Mouse (Mus musculus) embryonic facial prominence, embryonic 14.5 days (tissue): ENCODE data around the gene Baz2b. TPM values are rescaled to one million over a fixed set of nuclear protein-coding genes. Genes with fewer than 3 reads are reported as not detected.

Experiments used
- ATAC-seq: fragments of 200-750 bp; cut with Nextera tagmentation; 2 replicates; pipeline ENCODE4 v1.8.0; 2017; ENCODE audit warnings: low read depth, moderate number of reproducible peaks, moderate TSS enrichment
- DNase-seq: peaks from one replicate; pipeline ENCODE4 v3.0.0-alpha.2; 2015; ENCODE audit warnings: low spot score
- H3K27ac ChIP-seq: fragments of 300-500 bp; sonication (generic); replicated peaks from 2 replicates; pipeline ENCODE4 v1.5.1; 2014; ENCODE audit warnings: low read depth, mild to moderate bottlenecking, low read length, moderate library complexity
- H3K27me3 ChIP-seq: fragments of 300-500 bp; sonication (generic); replicated peaks from 2 replicates; pipeline ENCODE4 v1.6.1; 2014; ENCODE audit warnings: low read length; ENCODE audit not compliant: control insufficient read depth, insufficient read depth
- H3K36me3 ChIP-seq: fragments of 300-500 bp; sonication (generic); 2 replicates; pipeline ENCODE4 v1.6.1; 2014; ENCODE audit warnings: low read length, mixed read lengths; ENCODE audit not compliant: control insufficient read depth, insufficient read depth
- H3K4me1 ChIP-seq: fragments of 300-500 bp; sonication (generic); 2 replicates; pipeline ENCODE4 v1.6.1; 2014; ENCODE audit warnings: antibody characterized with exemption, low read length; ENCODE audit not compliant: control insufficient read depth, insufficient read depth
- H3K4me2 ChIP-seq: fragments of 300-500 bp; sonication (generic); 2 replicates; pipeline ENCODE4 v1.6.1; 2014; ENCODE audit warnings: low read depth, mild to moderate bottlenecking, low read length, moderate library complexity, mixed read lengths
- H3K4me3 ChIP-seq: fragments of 300-500 bp; sonication (generic); 2 replicates; pipeline ENCODE4 v1.5.1; 2014; ENCODE audit warnings: low read depth, mild to moderate bottlenecking, low read length
- H3K9ac ChIP-seq: fragments of 300-500 bp; sonication (generic); 2 replicates; pipeline ENCODE4 v1.6.1; 2014; ENCODE audit warnings: low read depth, mild to moderate bottlenecking, low read length, moderate library complexity, mixed read lengths
- H3K9me3 ChIP-seq: fragments of 300-500 bp; sonication (generic); 2 replicates; pipeline ENCODE4 v1.6.1; 2016; ENCODE audit warnings: low read length; ENCODE audit not compliant: control insufficient read depth
- WGBS: fragments of 180-500 bp; shearing (Covaris S2); extraction: QIAGEN DNeasy Blood & Tissue Kit; methylation state at CpG from one replicate; pipeline ENCODE4 v1.1.7; 2014; 5-methylcytosine and 5-hydroxymethylcytosine counted together
- polyA plus RNA-seq: library from polyadenylated mRNA; unstranded; fragments of >200 nt; fragmentation: Nextera tagmentation; extraction: Ambion mirVana; gene quantifications from 2 replicates; pipeline ENCODE4 v1.2.1, GENCODE M21; 2014

The Baz2b gene
- polyA plus RNA-seq, 1 experiment from 2014 or later = 44.1 TPM

GRCm38 (mm10) chr2:60000268-60000667 lies 209.4 kb downstream of the Baz2b start:
- DNase-seq (no peak), ATAC-seq (no peak)
- Histone ChIP-seq H3K4me2 (no peak overlapping the region), H3K4me1 (no peaks in the 10 kb centered on the region), H3K27ac (no peak overlapping the region), H3K9ac (no peak overlapping the region), H3K36me3 (peaks cover 12% of the 10 kb centered on the region; the same call in 1 of the 2 replicates), H3K4me3 (no peak overlapping the region), H3K9me3 (no peaks in the 10 kb centered on the region), H3K27me3 (no peaks in the 10 kb centered on the region)
- 93% methylated on average over 4 of the region's 4 CpGs for whole genome bisulfite sequencing

GRCm38 (mm10) chr2:59997479-59998228 lies 212.0 kb downstream of the Baz2b start:
- ATAC-seq = no peak
- Histone ChIP-seq H3K4me3 (no peak overlapping the region), H3K27ac (no peak overlapping the region), H3K9me3 (no peaks in the 10 kb centered on the region), H3K9ac (no peak overlapping the region), H3K36me3 (no peaks in the 10 kb centered on the region), H3K4me1 (peaks cover 3% of the 10 kb centered on the region; the same call in 1 of the 2 replicates), H3K27me3 (no peaks in the 10 kb centered on the region), H3K4me2 (no peak overlapping the region)
- DNase-seq = no peak
- WGBS = 83% methylated on average over 8 of the region's 8 CpGs

DNA sequence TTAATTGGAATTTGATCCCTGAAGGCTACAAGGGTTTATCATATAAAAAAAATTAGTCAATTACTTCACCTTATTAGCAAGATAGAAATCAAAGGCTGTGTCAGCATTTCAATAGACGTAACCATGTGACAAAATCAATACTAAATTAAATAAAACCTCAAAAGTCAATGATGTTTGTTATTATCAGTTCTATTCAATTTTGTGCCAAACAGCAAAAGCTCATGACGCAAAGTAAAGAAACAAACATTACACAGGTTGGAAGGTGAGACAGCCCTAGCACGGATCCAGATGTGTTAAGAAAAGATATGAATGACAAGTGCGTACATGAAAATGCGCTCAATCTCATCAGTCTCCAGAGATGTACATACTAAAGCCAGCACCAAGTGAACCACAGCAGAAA lies 212.7 kb downstream of the Baz2b start:
- no peak overlapping the region for H3K9ac ChIP-seq
- H3K4me2 ChIP-seq = no peak overlapping the region
- H3K4me3 ChIP-seq = no peak overlapping the region
- H3K9me3 ChIP-seq = no peaks in the 10 kb centered on the region
- no peak for DNase-seq
- no peak overlapping the region for H3K27ac ChIP-seq
- H3K27me3 ChIP-seq = no peaks in the 10 kb centered on the region
- peaks cover 3% of the 10 kb centered on the region; the same call in 1 of the 2 replicates for H3K4me1 ChIP-seq
- 0 out of 2 replicates have a peak, but pooled peaks cover 3% of the 10 kb centered on the region for H3K36me3 ChIP-seq
- WGBS = 87% methylated on average over 5 of the region's 5 CpGs
- ATAC-seq = no peak

- H3K36me3 ChIP-seq = 0 out of 2 replicates have a peak, but pooled peaks cover 3% of the 10 kb centered on the region
- no peak overlapping the region for H3K4me3 ChIP-seq
- H3K27me3 ChIP-seq = no peaks in the 10 kb centered on the region
- no peak for ATAC-seq
- 39% methylated on average over 3 of the region's 3 CpGs for WGBS
- peak overlapping the region; percentile 33 for H3K4me2 ChIP-seq
- no peaks in the 10 kb centered on the region for H3K9me3 ChIP-seq
- DNase-seq = no peak
- peak overlapping the region; percentile 54 for H3K27ac ChIP-seq
- H3K9ac ChIP-seq = no peak overlapping the region
- H3K4me1 ChIP-seq = peaks cover 3% of the 10 kb centered on the region; the same call in 1 of the 2 replicates
These were observed 216.5 kb downstream of the Baz2b start for GRCm38 (mm10) chr2:59993190-59993535.

GRCm38 (mm10) chr2:59992488-59993189 lies 217.0 kb downstream of the Baz2b start:
- ATAC-seq = 0 out of 2 replicates have a peak, but pooled peaks have one; percentile 53
- 25% methylated on average over 10 of the region's 10 CpGs for WGBS
- Histone ChIP-seq H3K27me3 (no peaks in the 10 kb centered on the region), H3K9me3 (no peaks in the 10 kb centered on the region), H3K27ac (peak overlapping the region; percentile 54), H3K9ac (peak overlapping the region; percentile 19; the same call in 1 of the 2 replicates), H3K4me3 (no peak overlapping the region), H3K4me2 (peak overlapping the region; percentile 33), H3K4me1 (peaks cover 3% of the 10 kb centered on the region; the same call in 1 of the 2 replicates), H3K36me3 (0 out of 2 replicates have a peak, but pooled peaks cover 3% of the 10 kb centered on the region)
- DNase-seq = peak; percentile 72

- Histone ChIP-seq H3K36me3 (0 out of 2 replicates have a peak, but pooled peaks cover 3% of the 10 kb centered on the region), H3K9me3 (no peaks in the 10 kb centered on the region), H3K27ac (peak overlapping the region; percentile 54; the same call in 1 of the 2 replicates), H3K9ac (no peak overlapping the region), H3K4me1 (peaks cover 3% of the 10 kb centered on the region; the same call in 1 of the 2 replicates), H3K27me3 (no peaks in the 10 kb centered on the region), H3K4me3 (no peak overlapping the region), H3K4me2 (no peak overlapping the region)
- ATAC-seq (no peak), DNase-seq (no peak)
These were observed 217.9 kb downstream of the Baz2b start for GRCm38 (mm10) chr2:59991775-59992174.

DNA sequence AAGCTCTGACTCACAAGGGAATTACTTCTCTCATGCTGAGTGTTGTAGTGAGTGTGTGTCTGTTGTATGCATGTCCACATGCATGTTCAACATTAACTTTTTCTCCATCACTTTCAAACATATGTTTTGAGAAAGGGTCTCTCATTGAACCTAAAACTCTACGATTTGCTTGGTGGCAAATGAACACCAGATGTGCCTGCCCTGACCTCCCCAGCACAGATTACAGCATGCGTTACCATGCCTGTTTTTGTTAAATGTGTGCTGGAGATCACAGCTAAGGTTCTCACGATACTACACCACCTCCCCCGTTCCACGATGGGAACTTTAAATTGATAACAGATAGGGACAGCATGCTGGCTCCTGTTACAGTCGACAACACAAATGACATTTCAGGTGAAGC lies 222.1 kb downstream of the Baz2b start:
- no peaks in the 10 kb centered on the region for H3K9me3 ChIP-seq
- H3K9ac ChIP-seq = no peak overlapping the region
- no peak overlapping the region for H3K4me2 ChIP-seq
- no peak for ATAC-seq
- WGBS = 26% methylated on average over 6 of the region's 6 CpGs
- H3K27me3 ChIP-seq = no peaks in the 10 kb centered on the region
- peak; percentile 19 for DNase-seq
- no peak overlapping the region; the same call in 1 of the 2 replicates for H3K27ac ChIP-seq
- H3K4me1 ChIP-seq = no peaks in the 10 kb centered on the region
- H3K4me3 ChIP-seq = no peak overlapping the region
- H3K36me3 ChIP-seq = 0 out of 2 replicates have a peak, but pooled peaks cover 3% of the 10 kb centered on the region

DNA sequence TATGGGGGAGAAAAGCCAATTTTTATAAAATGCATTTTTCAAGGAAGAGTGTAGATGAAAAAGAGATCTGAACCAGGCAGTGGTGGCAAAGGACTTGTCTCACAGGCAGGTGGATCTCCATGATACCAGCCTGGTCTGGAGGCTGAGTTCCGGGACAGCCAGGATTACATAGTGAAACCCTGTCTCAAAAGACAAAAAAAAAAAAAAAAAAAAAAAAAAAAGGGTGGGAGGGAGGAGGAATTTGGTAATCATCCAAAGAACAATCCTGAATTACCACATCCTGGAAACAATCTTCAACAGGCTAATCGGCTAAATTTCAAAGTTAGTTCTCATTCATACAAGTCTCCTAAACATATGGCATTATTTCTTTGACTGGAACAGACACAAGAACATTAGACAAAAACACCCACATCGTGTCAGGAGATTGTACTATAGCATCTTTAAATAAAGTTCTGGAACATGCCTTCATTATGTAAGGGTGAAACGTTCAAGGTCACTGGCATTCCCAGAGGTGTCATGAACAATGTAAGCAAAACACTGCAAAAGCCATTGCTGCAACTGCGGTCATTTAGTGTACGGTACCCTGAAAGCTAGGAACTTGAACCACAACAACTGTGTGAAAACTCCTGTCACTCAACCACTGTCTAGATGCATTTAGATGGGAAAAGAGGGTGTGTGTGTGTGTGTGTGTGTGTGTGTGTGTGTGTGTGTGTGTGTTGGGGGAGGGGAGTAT lies 230.0 kb downstream of the Baz2b start:
- ATAC-seq (no peak), DNase-seq (peak; percentile 33)
- WGBS = 33% methylated on average over 6 of the region's 6 CpGs
- H3K36me3 ChIP-seq = peaks cover 33% of the 10 kb centered on the region
- no peak overlapping the region for H3K4me2 ChIP-seq
- no peak overlapping the region for H3K9ac ChIP-seq
- H3K9me3 ChIP-seq = no peaks in the 10 kb centered on the region
- no peak overlapping the region for H3K4me3 ChIP-seq
- peaks cover 9% of the 10 kb centered on the region; the same call in 1 of the 2 replicates for H3K4me1 ChIP-seq
- H3K27me3 ChIP-seq = no peaks in the 10 kb centered on the region
- no peak overlapping the region for H3K27ac ChIP-seq
